Mouse (Mus musculus) spleen, postnatal 14 days (tissue): ENCODE results near the gene Tex14.
"Not testable (repeated sequence)": the region's sequence is repeated elsewhere in the genome, so short reads cannot be mapped to it uniquely, and the experiment has no call there.

ENCODE experiments used
- DNase-seq, 2 experiments: peaks; one replicate each; pipeline ENCODE4 v3.0.0; 2021 to 2022; ENCODE audit warnings: low spot score in 2 of 2

Gene Tex14

DNA sequence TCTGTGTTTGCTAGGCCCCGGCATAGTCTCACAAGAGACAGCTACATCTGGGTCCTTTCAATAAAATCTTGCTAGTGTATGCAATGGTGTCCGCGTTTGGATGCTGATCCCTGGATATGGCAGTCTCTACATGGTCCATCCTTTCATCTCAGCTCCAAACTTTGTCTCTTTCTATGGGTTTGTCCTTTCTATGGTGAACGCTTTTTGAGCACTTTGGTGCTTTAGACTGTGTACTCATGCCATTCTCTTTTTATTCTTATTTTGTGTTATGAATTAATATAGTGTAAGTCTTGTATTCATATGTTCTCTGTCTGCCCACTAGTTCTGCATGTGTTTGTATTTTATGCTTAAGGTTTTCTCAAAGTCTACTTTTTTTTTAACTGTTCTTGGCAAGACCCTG, 67.2 kb downstream of the Tex14 start:
- not testable (repeated sequence) for DNase-seq

- not testable (repeated sequence) for DNase-seq
Measured at GRCm38 (mm10) chr11:87479172-87479571, 74.3 kb downstream of the Tex14 start.

GRCm38 (mm10) chr11:87483796-87484326, 79.0 kb downstream of the Tex14 start:
- no peak for DNase-seq

DNA sequence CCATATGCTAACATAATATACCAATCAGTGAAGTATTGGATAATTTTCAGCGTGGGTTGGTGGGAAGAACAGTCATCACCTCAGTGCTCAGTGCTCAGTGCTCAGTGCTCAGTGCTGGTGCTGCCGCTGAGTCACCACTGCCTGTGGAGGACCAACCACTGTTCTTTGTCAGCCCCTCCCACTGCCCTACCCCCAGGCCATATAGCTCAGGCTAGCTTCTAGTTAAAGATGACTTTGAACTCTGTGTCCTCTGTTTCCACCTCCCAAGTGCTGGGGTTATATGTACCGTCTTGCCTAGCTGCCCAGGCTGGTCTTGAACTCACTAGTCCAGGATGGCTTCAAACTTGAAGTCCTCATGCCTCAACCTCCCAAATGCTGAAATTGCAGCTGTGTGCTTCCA, 84.1 kb downstream of the Tex14 start:
- DNase-seq = no peak

- DNase-seq = no peak
Measured at GRCm38 (mm10) chr11:87504690-87505214, 99.9 kb downstream of the Tex14 start.

GRCm38 (mm10) chr11:87506502-87506901, 101.6 kb downstream of the Tex14 start:
- DNase-seq = no peak

DNA sequence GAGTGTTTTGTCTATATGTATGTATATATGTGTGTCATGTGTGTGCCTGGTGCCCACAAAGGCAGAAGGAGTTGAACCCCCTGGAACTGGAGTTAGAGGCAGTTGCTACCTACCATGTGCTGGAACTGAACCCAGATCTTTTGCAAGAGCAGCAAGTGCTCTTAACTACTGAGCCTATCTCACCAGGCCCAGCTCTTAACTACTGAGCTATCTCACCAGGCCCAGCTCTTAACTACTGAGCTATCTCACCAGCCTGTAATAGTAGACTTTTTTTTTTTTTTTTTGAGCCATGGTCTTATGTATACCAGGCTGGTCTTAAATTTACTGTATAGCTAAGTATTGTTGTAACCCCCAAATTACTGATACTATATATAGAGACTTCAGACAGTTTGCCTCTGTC, 102.2 kb downstream of the Tex14 start:
- no peak for DNase-seq

- peak in 1 of 2 experiments; percentile 18 for DNase-seq
Measured at GRCm38 (mm10) chr11:87519260-87519659, 114.4 kb downstream of the Tex14 start.

DNA sequence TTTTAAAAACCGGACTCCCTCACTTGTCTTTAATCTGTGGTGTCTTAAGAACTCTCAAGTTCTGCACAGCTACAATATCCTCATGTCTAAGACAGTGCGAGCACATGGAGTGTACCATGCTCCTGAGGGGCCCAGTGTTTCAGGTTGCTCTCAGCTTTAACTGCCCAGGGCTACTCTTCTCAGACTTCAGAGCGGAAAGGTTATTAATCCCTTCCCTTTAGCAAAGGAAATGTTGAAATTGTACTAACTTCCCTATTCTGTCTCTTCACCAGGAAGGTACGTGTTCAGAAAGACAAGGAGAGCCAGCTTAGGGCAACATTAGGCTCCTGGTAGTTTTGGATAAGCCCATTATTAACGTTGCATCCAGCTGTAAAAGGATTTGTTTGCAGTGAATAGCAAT, 118.6 kb downstream of the Tex14 start:
- no peak for DNase-seq

DNA sequence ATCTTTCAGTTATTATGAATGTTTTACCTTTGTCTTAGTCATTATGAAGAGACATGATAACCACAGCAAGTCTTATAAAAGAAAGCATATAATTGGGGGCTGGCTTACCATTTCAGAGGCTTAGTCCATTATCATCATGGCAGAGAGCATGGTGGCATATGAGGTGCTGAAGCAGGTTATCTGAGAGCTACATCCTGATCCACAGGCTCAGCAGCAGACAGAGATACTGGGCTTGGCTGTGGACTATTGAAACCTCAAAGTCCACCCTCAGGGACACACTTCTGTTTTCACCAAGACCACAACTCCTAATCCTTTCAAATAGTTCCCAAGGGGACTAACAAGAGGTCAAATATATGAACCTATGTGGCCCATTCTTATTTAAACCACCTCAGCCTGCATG, 119.1 kb downstream of the Tex14 start:
- no peak for DNase-seq

DNA sequence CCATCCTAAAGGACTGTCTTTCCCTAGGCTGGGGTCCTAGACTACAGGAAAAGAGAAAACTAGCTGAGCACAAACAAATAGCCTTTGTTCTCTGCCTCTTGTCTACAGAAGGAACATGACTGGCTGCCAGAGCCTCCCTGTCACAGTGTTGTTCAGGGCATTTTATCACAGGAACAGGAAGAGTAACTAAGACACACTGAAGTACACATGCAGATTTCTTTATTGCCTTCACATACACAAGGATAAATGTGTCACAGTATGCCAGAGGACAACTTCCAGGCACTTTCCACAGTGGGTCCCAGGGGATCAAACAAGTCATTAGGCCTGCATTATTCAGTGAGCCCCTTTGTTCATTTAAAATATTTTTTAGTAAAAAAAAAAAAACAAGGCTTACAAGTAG, 119.9 kb downstream of the Tex14 start:
- DNase-seq = no peak

DNA sequence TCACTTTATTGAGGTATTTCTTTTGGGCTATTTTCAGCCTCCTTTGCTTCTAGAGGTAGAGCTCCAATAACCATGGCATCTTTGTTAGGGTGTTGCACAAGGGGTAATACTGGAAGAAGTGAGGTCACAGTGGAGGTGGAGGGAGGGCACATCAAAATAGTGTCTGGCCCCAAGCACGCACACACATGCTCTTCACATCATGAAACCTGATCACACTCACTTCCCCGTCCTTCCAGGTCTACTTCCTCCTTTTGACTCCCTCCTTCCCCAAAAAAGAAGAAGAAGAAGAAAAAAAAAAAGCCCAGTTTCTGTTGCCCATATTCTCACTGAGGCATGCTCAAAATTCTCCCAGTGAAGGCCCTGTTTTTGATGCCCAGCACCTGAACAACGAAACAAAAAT, 122.5 kb downstream of the Tex14 start:
- DNase-seq = no peak

DNA sequence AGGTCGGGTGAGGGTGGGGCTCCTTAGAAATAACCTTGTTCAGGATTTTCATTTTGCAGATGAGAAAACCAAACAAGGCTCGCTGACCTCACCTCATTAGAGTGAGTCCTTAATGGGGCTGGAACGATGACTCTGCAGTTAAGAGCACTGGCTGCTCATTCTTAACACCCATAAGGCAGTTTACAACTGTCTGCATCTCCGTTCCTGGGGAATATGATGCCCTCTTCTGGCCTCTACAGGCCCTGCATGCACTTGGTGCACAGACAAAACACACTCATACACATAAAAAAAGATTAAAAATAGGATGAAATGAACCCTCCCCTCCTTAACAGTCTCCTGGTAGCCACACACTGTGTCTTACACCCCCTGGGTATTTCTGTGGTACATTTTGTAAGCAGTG, 123.1 kb downstream of the Tex14 start:
- no peak for DNase-seq

- no peak for DNase-seq
Measured at GRCm38 (mm10) chr11:87531695-87532094, 126.8 kb downstream of the Tex14 start.

- no peak for DNase-seq
Measured at GRCm38 (mm10) chr11:87542285-87542684, 137.4 kb downstream of the Tex14 start.

GRCm38 (mm10) chr11:87542906-87543305, 138.0 kb downstream of the Tex14 start:
- no peak for DNase-seq

DNA sequence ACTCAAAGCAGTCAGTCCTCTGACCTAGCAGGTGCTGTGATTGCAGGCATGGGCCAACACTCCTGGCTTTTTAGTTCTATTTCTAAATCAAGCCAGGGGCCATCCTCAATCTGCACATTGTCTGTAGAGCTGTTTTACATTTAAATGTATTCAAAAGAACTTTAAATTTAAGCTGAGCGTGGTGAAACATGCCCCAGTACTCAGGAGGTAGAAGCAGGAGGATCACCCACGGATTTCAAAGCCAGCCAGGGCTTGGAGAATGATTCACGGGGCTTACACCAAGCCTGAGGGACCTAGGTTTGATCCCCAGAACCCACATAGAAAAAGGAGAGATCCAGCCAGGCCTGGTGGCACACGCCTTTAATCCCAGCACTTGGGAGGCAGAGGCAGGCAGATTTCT, 148.5 kb downstream of the Tex14 start:
- no peak for DNase-seq

DNA sequence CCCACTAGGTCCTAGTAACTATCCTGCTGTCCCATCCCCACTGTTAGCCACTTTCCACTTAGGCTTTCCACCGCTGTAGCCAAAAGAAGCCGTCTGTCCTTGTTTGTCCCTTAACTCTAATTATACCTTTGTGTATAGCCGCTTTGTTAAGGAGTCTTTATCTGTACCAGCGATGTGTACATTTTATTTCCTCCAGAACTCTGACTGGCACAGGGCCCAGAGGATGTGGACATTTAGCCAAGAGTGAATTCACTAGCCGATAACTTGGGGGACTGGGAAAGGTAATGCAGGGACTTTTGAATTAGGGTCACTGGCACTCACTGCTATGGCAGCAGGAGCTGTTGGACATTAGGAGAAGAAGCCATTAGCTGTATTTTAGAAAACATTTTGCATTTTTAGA, 149.5 kb downstream of the Tex14 start:
- no peak for DNase-seq

DNA sequence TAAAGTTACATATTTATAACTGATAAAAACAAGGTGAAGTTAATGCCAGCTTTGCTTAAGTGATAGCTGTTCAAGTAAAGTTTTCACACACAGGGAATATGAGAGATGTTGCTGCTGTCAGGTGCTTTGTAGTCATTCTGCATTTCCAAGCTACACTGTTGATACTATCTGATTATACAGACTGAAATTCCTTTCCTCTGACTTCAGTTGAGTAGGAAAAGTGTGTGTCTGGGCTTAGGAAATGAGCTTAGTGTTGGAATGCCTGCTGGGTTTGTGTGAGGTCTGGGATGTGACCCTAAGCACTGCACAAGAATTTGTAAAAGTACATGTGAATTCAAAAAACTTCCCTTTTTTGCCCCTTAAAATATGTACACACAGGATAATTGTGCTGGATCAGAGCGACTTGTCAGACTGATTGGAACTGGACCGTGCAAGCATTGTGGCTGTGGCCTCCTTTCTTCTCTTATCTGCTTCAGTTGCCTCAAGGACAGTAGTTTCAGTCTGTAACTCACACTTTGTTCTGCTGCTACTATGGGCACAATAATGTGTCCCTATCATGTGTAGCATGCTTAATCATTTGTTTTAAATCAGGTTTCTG, 150.3 kb downstream of the Tex14 start:
- no peak for DNase-seq

GRCm38 (mm10) chr11:87561208-87561607, 156.3 kb downstream of the Tex14 start:
- DNase-seq = no peak

DNA sequence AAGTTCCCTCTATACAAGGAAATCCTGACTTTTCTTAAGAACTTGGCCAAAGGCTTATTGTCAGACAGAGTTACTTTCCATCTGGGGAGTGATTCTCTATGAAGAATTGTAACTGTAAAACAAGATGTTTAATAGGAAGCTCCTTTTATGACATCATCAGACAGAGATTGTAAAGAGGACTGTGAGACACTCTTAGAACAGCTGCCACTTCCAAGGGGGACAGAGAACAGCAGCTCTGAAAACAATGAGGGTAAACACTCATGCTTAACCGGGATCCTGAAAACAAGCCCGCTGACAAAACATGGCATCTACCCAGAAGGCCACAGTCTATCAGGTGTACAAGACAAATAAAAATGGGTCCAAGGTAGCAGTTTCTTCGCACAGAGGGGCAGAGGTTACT, 161.6 kb downstream of the Tex14 start, which contains the start of gene Gm11492:
Gene Gm11492, plus strand, starts transcription at position 153 of the 400 bp plus-strand sequence.
- DNase-seq = no peak

DNA sequence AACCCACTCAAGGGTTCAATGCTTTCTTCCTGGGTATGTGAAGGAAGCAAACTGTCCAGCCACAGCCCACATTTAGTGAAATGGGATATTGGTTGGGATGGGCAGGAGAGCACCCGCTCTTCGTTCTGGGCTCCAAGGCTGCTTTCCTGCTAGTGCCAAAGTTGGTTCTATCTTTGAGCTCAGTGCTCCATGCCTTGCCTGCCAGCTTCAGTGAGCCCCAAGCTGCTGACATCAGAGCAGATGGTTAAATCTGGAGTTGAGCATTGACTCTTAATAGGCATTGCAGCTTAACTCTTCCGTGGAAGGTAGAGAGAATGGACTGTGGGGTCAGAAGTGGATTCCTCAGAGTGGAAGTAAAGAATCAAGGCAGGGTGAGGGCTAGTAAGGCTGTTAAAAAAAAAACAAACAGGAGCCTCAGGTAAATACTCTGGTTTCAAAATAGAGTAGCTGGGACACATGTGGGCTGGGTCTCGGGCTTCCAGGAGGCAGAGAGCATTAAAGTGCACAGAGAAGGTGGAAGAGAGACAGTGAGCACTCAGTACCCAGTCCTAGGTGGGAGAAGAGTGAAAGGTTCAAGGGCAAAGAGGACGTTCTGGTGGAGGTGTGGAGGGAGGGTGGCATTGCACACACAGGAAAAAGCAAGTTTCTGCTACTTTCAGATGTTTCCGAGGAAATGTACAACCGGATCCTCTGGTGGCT, 163.5 kb downstream of the Tex14 start, which contains the start of gene Sept4:
Gene Sept4, plus strand, starts transcription at position 649 of the 699 bp plus-strand sequence.
- no peak for DNase-seq

- DNase-seq = no peak
Measured at GRCm38 (mm10) chr11:87570743-87571142, 165.9 kb downstream of the Tex14 start.
